Mouse (Mus musculus) heart, embryonic 12.5 days (tissue): ENCODE data around the gene Rgs8. TPM values are rescaled to one million over a fixed set of nuclear protein-coding genes. Genes with fewer than 3 reads are reported as not detected.
A peak's percentile ranks its signal among the peaks of the same experiment; 100 is the strongest.

ENCODE experiments used
- ATAC-seq: fragments of 200-750 bp; cut with Nextera tagmentation; 2 replicates; pipeline ENCODE4 v1.8.0; 2017; ENCODE audit warnings: moderate TSS enrichment, moderate library complexity; ENCODE audit not compliant: insufficient number of reproducible peaks, low FRiP score
- H3K27ac ChIP-seq: fragments of 300-500 bp; sonication (generic); 2 replicates; pipeline ENCODE4 v1.5.1; 2016; ENCODE audit warnings: mild to moderate bottlenecking, moderate library complexity; ENCODE audit not compliant: poor library complexity, severe bottlenecking
- H3K27me3 ChIP-seq: fragments of 300-500 bp; sonication (generic); replicated peaks from 2 replicates; pipeline ENCODE4 v1.6.1; 2016; ENCODE audit warnings: mild to moderate bottlenecking, moderate library complexity
- H3K36me3 ChIP-seq: fragments of 300-500 bp; sonication (generic); 2 replicates; pipeline ENCODE4 v1.6.1; 2016; ENCODE audit warnings: mild to moderate bottlenecking, moderate library complexity
- H3K4me1 ChIP-seq: fragments of 300-500 bp; sonication (generic); replicated peaks from 2 replicates; pipeline ENCODE4 v1.6.1; 2016; ENCODE audit warnings: mild to moderate bottlenecking
- H3K4me2 ChIP-seq: fragments of 300-500 bp; sonication (generic); 2 replicates; pipeline ENCODE4 v1.6.1; 2016; ENCODE audit warnings: mild to moderate bottlenecking, moderate library complexity
- H3K4me3 ChIP-seq: fragments of 300-500 bp; sonication (generic); 2 replicates; pipeline ENCODE4 v1.5.1; 2016; ENCODE audit warnings: mild to moderate bottlenecking
- H3K9ac ChIP-seq: fragments of 300-500 bp; sonication (generic); 2 replicates; pipeline ENCODE4 v1.6.1; 2016; ENCODE audit warnings: mild to moderate bottlenecking, moderate library complexity
- H3K9me3 ChIP-seq: fragments of 300-500 bp; sonication (generic); replicated peaks from 2 replicates; pipeline ENCODE4 v1.6.1; 2016; ENCODE audit warnings: mild to moderate bottlenecking, moderate library complexity
- WGBS: fragments of 180-500 bp; shearing (Covaris S2); methylation state at CpG from one replicate; pipeline ENCODE4 v1.1.7; 2016; 5-methylcytosine and 5-hydroxymethylcytosine counted together
- polyA plus RNA-seq: library from polyadenylated mRNA; unstranded; fragments of >200 nt; fragmentation: Nextera tagmentation; extraction: Ambion mirVana; gene quantifications from 2 replicates; pipeline ENCODE4 v1.2.1, GENCODE M21; 2016

Rgs8 gene
- polyA plus RNA-seq, 1 experiment from 2014 or later: 1.1 TPM

- 81% methylated on average over 14 of the region's 14 CpGs for WGBS
- no peak overlapping the region for H3K4me2 ChIP-seq
- H3K27me3 ChIP-seq: peaks cover 8% of the 10 kb centered on the region; the same call in 1 of the 2 replicates
- ATAC-seq: no peak
- no peak overlapping the region for H3K27ac ChIP-seq
- no peaks in the 10 kb centered on the region for H3K9me3 ChIP-seq
- peaks cover 5% of the 10 kb centered on the region for H3K36me3 ChIP-seq
- H3K4me1 ChIP-seq: peaks cover 39% of the 10 kb centered on the region
- no peak overlapping the region for H3K4me3 ChIP-seq
- H3K9ac ChIP-seq: no peak overlapping the region
These were observed 93.4 kb downstream of the Rgs8 start for GRCm38 (mm10) chr1:153746119-153746670.

GRCm38 (mm10) chr1:153746728-153747127 is 93.9 kb downstream of the Rgs8 start:
- 3% methylated on average over 12 of the region's 12 CpGs for WGBS

GRCm38 (mm10) chr1:153747861-153748530 is 95.2 kb downstream of the Rgs8 start:
- peak overlapping the region; percentile 32 for H3K4me2 ChIP-seq
- H3K4me3 ChIP-seq: no peak overlapping the region
- no peaks in the 10 kb centered on the region for H3K9me3 ChIP-seq
- peaks cover 5% of the 10 kb centered on the region for H3K36me3 ChIP-seq
- ATAC-seq: no peak
- H3K4me1 ChIP-seq: peaks cover 38% of the 10 kb centered on the region
- 51% methylated on average over 12 of the region's 12 CpGs for WGBS
- no peaks in the 10 kb centered on the region for H3K27me3 ChIP-seq
- peak overlapping the region; percentile 24 for H3K27ac ChIP-seq
- no peak overlapping the region for H3K9ac ChIP-seq

More at GRCm38 (mm10) chr1:153746728-153747127, 93.9 kb downstream of the Rgs8 start:
- ATAC-seq: no peak
- H3K27ac ChIP-seq: no peak overlapping the region
- no peak overlapping the region for H3K4me2 ChIP-seq
- no peak overlapping the region for H3K4me3 ChIP-seq
- H3K27me3 ChIP-seq: 0 out of 2 replicates have a peak, but pooled peaks cover 3% of the 10 kb centered on the region
- no peak overlapping the region for H3K9ac ChIP-seq
- no peaks in the 10 kb centered on the region for H3K9me3 ChIP-seq
- H3K4me1 ChIP-seq: peaks cover 35% of the 10 kb centered on the region
- H3K36me3 ChIP-seq: peaks cover 5% of the 10 kb centered on the region

- H3K36me3 ChIP-seq: peaks cover 2% of the 10 kb centered on the region
- no peak overlapping the region for H3K4me3 ChIP-seq
- H3K9ac ChIP-seq: no peak overlapping the region
- H3K4me2 ChIP-seq: peak overlapping the region; percentile 67
- H3K27ac ChIP-seq: peak overlapping the region; percentile 24
- no peak for ATAC-seq
- H3K27me3 ChIP-seq: no peaks in the 10 kb centered on the region
- WGBS: 8% methylated on average over 1 of the region's 1 CpGs
- peaks cover 38% of the 10 kb centered on the region for H3K4me1 ChIP-seq
- no peaks in the 10 kb centered on the region for H3K9me3 ChIP-seq
These were observed 95.7 kb downstream of the Rgs8 start for GRCm38 (mm10) chr1:153748549-153748948.

GRCm38 (mm10) chr1:153749211-153749801 is 96.5 kb downstream of the Rgs8 start, which contains the start of gene Rnasel:
TSS of gene Rnasel (plus strand) at chr1:153749426.
- peak; percentile 65 for ATAC-seq
- Histone ChIP-seq H3K4me3 (peak within 1 kb of the TSS; percentile 47), H3K36me3 (no peaks in the 10 kb centered on the region), H3K27me3 (0 out of 2 replicates have a peak, but pooled peaks cover 3% of the 10 kb centered on the region), H3K4me2 (peak within 1 kb of the TSS; percentile 67), H3K9ac (peak within 1 kb of the TSS; percentile 75), H3K9me3 (no peaks in the 10 kb centered on the region), H3K4me1 (peaks cover 38% of the 10 kb centered on the region), H3K27ac (peak within 1 kb of the TSS; percentile 62)
- WGBS: 7% methylated on average over 18 of the region's 18 CpGs

Other genes with a start within 250 kb of the Rgs8 start
- 0.14 and 0.18 TPM in 2 replicates for gene Shcbp1l, start 227.9 kb upstream of the Rgs8 start, polyA plus RNA-seq
- 24.7 TPM in 2 replicates for gene Dhx9, start 165.4 kb upstream of the Rgs8 start, polyA plus RNA-seq
- gene Npl, start 103.0 kb upstream of the Rgs8 start, polyA plus RNA-seq: 6.6 and 7.4 TPM in 2 replicates
- gene Rgs16, start 87.3 kb downstream of the Rgs8 start, polyA plus RNA-seq: 4.7 and 5.2 TPM in 2 replicates
- gene Rnasel, start 96.4 kb downstream of the Rgs8 start, polyA plus RNA-seq: 11.8 and 12.8 TPM in 2 replicates
- not detected in 2 replicates for gene Rgsl1, start 191.1 kb downstream of the Rgs8 start, polyA plus RNA-seq
- gene Teddm1b, start 221.3 kb downstream of the Rgs8 start, polyA plus RNA-seq: 0.13 TPM in 1 of 2 replicates, not detected in the other
- gene Teddm1a, start 238.7 kb downstream of the Rgs8 start, polyA plus RNA-seq: not detected in 2 replicates
- gene Glul, start 246.9 kb downstream of the Rgs8 start, polyA plus RNA-seq: 55.2 and 58.4 TPM in 2 replicates
- gene Teddm2, start 247.2 kb downstream of the Rgs8 start, polyA plus RNA-seq: 0.15 and 0.31 TPM in 2 replicates